Mouse (Mus musculus) CD4-positive, CD25-positive, alpha-beta regulatory T cell, adult 2 months (primary cell): Measurements from ENCODE around the gene Zfp593.

ENCODE experiments used
- DNase-seq: peaks from one replicate; pipeline ENCODE4 v3.0.0-alpha.2; 2012; ENCODE audit warnings: low read depth, low spot score

The Zfp593 gene

DNA sequence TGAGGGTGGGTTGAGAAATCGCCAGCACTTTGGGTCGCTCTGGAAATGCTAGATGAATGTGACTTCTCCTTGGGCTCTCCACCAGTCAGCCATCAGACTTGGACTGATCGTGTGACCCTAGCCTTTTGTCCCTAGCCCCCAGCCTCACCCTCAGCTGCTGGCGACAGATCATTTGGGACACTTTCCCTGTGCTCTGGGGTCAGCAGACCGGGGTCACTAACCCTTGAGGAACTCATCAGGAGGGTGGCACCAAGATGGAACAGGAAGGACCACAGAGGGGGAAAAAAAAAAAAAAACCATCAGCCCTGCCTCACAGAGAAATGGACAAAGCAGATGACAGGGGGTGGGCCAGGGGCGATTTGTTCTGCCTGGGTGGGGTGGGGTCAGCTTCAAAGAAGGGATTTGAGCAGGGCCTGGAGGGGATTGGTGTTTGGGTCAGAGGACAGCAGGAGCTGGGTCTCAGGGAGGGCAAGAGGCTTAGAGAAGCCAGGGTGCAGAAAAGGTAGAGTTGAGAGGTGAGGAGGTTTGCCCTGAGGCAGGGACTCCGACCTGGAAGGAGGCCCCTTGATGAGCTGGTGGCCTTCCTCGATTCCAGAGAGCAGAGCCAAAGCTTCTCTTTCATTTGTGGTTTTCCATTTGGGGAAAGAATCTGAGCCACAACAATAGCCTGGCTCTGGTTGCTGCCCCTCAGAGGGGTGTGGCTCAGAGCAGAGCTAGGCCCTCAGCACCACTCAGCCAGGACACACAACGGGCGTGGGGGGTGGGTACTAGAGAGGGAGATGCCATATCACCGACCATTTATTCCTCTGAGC, 12.0 kb upstream of the Zfp593 start:
- DNase-seq, result no peak

DNA sequence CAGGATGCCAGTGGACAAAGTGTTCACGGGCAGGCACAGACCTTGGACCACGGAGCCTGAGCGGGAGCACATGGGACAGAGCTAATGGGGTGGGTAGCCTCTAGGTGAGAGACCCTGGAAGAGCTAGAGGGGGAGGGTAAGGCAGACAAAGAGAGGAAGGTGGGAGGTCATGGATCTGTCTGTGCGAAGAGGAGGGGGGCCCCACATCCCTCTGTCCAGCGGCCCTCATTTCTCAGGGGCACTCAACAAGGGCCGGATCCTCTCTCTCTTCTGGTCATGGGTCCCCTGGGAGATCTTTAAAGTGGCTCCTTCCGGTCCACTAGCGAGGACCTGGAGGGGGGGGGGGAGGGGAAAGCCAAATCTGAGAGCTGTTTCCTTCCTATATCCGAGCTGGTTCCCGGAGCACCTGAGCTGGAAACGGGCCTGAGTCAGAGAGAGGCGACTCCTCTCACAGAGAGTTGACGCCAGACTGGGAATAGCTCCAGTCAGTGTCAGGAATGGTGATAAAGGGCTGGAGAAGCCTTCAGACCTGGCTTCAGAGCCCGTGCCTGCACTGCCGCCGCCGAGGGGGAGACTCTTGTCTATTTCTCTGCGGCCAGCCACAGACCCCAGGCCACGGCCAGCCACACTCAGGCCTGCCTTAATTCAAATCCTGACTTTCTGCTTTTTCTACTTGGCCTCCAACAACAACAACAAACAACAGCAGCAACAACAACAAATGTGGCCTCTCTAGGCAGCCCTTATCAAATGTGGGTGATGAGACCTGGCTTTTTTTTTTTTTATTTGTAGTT, 11.2 kb upstream of the Zfp593 start:
- DNase-seq, result no peak

DNA sequence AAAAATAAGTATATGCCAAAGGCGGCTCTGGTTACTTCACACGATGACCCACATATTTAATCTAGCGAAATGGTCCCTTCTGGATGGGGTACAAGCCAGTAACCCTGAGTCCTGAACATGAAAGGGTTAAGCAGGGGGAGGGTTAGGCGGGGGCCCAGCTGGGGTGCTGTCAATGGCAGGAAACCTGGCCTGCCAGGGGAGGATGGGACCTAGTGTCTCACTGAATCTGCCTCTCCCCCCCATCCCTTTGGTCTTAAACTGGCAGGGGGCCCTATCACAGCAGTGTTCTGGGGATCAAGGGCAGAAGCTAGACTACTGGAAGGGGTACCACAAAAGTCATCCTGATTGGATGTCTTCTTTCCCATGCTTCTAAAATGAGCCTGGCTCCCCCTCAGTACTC, 10.5 kb upstream of the Zfp593 start:
- DNase-seq, result no peak

DNA sequence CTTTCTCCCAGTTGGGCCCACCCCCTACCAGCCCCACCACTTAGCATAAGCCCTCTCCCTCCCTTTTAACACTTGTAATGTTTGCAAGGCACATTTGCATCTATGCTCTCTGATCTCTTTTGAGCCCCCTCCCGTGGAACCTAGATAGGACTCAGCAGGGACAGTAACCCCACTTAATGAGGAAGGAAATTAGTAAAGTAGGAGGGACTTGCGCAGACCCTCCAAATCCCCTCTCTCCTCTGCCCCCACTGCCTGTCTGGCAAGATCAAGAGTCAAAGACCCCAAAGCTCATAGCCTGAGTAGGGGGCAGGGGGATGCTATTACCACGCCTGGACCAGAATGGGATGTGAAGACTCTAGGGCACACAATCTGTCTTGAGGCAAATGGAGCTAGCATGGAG, 9.4 kb upstream of the Zfp593 start:
- no peak for DNase-seq

DNA sequence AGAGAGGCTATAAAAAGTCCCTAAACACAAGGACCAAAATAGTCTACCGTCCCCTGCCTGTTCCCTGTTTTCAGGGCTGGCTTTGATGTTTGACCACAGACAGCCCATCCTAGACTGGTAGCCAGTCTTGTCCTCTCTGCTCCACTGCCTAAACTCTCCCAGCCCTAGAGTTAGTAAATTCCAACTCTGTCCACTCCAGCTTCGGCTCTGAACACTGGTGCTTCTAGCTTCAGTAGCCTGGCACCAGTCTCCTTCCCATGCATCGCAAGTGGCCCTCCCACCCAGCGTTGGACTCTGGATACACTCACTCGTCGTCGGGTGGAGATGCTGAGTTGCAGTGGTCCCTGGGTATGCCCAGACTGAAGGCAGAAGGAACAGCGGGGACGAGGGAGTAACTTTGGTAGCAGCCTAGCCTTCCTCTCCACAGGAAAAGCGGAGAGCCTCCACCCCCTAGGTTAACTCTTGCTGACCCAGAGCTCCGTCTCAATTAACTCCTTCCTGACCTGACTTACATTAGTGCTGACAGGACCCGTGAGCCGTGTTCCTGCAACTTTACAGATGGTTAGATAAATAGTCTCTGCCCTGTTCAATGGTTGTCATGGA, 8.4 kb upstream of the Zfp593 start, which contains the start of gene Grrp1:
TSS of gene Grrp1 (minus strand) at position 385 of the 603 bp plus-strand sequence.
- no peak for DNase-seq

DNA sequence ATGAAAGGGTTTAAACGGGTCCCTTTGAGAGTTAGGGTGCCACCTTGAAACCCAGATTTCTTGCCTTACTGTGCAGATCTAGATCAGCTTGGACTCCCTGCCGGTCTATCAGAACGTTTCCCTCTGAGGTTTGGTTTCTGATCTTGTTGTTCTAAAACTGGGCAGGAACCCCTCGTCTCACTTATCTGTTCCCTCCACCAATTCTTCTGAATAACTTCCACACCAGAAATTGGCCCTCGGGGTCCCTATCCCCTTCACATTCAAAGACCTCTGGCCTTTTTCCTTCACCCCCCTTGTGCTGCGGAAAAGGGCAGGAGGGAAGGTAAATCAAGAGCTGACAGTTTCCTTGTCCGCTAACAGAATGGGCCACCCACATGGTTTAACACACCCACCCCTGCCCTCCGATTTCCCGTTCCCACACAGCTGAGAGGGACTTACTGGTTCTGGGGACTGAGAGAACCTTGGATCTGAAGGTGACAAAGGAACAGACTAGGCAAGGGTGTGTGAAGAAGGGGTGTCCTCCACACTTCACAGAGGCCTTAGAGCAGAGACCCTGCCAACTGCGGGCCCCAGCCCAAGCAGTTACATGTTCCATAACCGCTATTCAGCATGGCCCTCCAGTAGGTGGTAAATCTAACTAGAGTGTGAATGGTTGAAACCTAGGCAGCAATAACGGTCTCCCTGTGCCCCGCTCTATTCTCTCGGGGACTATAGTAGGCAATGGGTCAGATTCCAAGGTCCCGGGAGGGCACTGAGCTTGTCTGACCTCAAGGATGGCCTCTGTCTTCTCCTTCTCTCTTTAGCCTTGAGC, 7.7 kb upstream of the Zfp593 start:
- DNase-seq, result no peak

DNA sequence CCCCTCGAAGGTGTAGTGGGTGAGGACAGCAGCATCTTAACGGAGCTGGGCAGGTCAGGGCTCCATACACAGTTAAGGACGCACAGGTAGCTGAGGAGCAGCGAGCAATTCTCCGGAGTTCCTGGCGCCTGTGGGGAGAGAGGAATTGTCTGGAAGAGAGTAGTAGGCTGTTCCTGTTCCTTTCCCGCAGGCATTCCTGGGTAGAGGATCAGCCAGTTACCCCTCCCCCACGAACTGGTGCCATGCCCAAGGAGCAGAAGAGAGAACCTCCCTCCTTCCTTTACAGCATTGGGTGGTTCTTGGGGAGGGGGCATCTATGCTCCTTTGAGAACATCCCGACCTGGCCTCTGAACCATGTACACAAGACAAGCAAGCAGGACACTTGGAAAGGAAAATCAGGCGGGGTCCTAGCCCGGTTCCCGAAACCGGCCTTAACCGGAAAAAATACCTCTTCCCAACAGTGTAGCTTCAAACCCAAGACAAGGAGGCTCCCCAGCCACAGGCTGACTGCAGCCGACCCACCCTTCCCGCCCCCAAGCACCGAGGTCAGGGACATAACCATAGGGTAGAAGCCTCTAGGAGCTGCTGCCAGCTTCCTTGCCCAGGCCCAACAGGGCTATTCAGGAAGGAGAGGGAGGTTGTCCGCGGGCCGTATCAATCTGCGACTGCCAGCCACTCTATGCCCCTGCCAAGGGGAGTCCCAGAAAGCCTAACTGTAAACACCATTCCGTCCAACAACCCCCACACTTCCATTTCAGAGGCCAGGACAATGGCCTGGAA, 6.9 kb upstream of the Zfp593 start:
- no peak for DNase-seq

DNA sequence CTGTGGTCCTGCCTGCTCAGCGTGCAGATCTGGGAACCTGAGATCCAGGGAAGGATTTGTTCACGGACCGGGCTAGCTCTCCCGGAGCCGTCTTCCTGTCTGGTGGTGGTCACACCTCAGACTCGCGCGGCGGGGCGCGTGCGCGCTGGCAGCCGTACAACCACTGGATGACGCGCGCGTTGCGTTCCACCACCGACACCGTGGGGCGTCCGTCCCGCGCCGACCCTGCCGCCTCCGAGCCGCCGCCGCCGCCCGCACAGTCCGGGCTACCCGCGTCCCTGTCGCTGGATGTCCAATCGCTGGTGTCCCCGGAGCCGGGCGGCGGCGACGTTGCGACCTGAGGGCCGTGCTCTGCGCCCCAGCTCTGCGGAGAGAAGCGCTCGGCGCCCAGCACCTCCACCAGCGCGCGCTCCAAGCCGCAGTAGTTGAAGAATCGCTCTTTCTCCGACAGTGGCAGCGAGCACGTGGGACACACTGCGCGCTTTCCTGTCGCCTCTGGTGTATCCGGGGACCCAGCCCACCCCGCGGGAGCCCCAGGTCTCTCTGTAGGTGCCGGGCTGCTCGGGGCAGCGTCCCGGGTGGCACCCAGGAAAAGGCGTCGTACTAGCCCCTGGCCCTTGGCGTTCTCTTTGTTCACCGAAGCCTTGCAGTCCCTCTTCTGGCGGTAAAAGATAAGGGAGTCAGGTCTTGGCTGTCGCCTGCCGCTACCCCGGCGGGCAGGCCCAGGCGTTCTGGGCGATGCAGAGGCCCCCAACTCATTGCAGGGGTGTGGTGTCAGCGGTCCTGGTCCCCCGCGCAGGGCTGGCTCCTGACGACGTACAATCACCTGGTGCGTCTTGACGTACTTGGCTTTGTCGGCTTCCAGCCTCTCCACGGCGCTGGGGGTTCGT, 6.1 kb upstream of the Zfp593 start:
- DNase-seq, result peak; percentile 59

DNA sequence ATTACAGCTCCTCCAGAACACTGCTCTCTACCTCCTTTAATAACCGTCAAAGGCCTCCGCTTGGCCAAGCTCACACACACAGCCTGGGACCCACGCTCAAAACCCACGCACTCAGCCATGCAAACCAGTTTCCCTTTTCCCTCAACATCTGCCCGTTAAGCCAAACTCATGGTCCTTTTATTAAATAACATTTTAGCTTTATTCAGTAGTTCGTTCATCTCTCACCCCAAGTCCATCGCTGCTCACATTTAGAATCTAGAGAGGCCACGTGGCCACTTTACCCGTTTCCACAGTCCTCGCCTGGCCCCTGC, 5.5 kb upstream of the Zfp593 start:
- DNase-seq, result no peak

DNA sequence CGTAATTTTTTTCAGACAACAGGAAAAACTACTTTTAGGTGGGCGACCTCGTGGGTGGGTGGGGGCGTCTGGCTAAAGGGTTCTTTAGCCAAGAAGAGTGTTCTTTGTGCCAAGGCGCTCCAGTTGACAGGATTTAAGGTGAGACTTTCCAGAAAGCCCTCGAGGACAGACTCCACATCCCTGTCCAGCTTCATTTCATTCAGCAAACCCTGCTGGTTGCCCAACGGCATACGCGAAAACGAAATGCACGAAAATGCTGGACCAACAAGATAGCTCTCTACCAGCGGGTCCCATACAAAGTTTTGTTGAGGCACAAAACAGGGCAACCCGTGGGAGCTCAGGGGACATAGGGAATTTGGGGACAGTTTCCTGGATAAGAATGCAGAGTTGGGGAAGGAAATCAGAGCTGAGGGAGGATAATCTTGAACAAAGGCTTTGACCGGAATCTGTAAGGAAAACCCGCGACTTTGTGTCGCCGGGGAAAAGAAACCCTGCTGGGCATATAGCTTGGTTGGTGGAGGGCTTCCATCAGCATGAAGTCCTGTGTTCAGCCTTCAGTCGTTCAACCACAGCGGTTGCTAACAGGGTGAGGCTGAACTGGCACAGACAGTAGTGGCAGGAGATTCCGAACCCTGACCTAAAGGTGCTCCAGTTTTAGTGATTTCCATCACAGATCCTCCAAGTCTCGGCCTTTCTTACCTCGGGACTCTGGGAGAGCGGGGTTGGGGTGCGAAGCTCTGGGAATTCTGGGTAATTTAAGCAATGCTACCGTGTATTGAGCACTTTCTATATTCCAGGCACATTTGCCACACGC, 4.9 kb upstream of the Zfp593 start:
- no peak for DNase-seq

DNA sequence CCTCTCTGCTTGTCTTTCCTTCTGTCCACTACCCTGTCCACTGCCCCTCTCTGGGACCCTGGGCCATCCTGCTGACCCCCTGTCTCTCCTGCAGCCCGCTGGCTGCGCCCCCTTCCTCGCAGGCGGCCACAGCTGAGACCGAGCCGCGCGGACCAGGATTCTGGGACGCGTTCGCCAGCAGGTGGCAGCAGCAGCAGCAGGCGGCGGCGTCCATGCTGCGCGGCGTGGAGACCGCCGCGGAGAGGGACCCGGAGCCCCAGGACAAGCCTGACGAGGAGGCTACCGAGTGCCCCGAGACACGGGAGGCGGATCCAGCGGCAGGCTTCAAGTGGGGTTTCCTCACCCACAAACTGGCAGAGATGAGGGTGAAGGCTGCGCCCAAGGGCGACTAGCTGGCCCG, 4.3 kb upstream of the Zfp593 start:
- DNase-seq, result peak; percentile 86

DNA sequence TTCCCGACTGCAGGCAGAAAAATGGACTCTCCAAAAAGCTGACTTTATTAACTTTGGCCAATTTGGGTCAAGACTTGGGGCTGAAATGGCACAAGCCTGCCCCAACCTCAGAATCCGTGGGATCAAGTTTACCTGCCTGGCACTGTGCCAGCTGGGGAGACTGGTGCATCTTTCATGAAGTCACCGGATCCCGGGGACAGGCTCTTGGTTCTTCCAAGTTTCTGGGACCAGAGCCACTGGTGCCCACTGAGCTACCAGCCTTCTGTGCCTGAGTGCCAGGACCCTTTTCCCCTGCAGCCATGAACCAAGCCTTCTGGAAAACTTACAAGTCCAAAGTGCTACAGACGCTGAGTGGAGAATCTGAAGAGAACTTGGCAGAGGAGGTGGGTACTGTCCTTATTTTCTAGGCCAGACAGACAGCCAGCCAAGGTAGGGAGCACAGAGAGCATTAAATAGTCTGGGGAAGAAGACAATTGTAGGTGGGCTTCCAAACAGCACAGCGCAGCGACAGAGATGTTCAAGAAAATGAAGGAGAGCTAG, 1.4 kb upstream of the Zfp593 start, which contains the start of gene Gm30191:
TSS of gene Gm30191 (plus strand) at position 217 of the 540 bp plus-strand sequence.
- DNase-seq, result peak; percentile 15

DNA sequence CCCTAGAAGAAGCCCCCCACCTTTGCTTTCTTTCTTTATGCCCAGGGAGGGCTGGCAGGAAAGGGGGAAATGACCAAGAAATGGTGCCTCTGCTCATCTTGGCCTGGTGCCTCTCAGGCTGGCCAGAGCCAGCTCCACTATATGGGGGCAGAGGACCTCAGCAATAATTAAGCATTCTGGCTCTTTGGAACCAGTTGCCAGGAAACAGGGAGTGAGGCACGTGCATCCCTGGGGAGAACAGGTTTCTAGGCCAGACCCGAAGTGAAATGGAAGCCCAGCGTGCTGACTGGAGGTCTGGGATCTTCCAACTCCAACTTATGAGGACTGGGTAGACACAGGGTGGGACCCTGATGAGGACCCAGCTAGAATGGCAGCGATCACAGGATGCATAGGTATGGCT, 864 bp upstream of the Zfp593 start:
- peak; percentile 7 for DNase-seq

DNA sequence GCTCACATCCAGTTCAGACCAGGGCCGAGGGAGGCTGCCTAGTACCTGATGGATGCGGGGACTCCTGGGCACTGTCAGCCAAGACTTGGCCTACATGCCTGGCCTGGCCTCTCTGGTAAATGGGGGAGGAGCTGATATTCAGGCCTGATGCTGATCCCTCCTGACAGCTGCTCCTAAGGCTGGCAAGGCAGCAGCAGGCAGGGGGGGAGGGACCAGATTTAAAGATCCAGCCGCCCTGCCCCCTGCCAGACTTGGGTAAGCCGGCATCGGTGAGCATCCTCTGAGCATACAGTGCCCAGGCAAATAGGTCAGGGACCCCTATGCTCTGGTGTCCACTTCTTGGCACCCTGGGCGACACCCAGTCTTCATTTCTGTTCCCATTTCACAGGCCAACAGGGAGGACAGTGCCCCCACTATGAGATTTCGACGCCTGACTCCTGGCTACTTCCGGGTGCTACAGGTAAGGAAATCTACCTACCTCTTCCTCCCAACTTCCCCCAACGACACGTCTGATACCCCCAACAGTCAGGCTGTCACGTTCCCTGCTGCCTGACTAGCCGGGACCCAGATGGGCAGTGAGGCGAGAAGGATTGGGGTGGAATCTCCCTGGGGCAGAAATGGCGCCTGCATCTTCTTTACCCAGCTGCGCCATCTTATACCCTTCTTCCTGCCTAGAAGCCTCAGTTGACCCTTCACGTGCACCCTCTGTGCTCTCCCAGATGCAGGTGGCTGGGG, 1.7 kb downstream of the Zfp593 start, which contains the start of gene E130218I03Rik:
TSS of gene E130218I03Rik (plus strand) at position 147 of the 735 bp plus-strand sequence.
- peak; percentile 8 for DNase-seq

DNA sequence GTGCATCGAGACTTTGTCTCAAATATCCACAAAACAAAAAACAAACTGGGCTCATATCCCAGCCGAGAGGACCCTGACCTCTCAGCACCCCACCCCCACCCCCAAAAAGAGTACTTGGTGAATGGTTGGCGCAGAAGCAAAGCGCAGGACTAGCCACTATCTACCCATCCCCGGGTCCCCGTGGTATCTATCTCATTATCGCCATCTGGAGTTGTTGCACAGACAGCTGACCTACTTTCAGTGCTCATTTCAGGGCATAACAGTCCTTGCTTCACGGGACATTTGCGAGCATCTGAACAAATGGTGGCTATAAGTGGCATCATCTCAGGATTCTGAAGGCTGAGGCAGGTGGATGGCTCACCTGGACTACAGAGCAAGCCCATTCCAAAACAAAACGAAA, 6.7 kb downstream of the Zfp593 start:
- no peak for DNase-seq

DNA sequence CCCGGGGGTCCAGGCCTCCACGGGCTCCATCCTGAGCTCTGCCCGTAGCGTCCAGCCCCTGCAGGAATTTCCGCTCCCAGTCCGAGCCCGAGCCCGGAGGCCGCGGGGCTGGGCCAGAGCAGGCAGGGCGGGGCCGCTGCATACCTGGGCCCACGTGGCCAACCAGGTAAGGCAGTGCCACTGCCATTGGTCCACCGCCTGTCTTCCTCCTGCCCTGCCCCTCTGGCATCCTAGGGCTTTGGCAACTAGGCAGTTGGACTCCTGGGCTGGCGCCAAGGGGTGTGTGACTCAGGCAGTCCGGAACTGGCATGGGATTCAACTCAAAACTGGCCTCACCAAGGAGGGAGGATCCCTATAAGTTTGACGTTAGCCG, 7.1 kb downstream of the Zfp593 start, which contains the start of gene Cnksr1:
TSS of gene Cnksr1 (minus strand) at position 121 of the 373 bp plus-strand sequence.
- DNase-seq, result no peak

DNA sequence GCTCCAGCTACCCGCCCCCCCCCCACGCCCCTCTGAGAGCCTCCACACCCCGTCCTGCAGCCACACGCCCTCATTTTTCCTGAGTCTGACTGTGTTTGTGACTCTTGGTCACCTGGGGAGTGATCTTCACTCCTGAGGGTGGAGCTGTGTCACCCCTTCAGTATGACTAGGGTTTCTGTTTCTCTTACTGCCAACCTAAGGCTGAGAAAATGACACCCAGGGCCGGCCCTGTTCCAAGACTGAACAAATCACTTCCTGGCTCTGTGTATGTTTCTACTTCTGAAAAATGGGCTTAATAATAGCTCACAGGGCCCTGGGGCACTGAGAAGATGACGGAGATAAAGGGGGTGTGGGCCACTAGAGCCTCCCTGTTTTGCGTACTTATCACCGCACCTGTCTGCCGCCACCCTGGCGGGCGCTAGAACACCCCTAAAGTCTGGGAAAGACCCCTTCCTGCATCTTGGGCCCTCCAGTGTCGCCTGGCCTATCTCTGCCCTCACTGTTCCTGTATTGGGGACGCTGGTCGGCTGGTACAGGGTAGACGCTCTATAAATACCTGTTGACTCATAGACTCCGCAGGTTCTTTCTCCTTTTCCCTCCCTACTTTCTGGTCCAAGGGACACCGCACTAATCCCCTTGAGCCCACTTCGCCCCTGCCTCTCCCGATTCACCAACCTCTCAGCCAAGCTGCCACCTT, 7.7 kb downstream of the Zfp593 start:
- no peak for DNase-seq
